Mouse (Mus musculus): ENCODE measurements around the gene Tspan9.

- TF ChIP-seq CTCF (IDR thresholded peaks at IDR 0.05; ENCODE audit: low read depth) (no peak), EP300 (IDR thresholded peaks at IDR 0.05; ENCODE audit: low read depth) (no peak)
Measured at GRCm38 (mm10) chr6:128044691-128045090, 98.7 kb downstream of the Tspan9 start.
